Mouse (Mus musculus) adrenal gland, adult 18-20 months (tissue): ENCODE data around the gene Ptar1. TPM values are rescaled to one million over a fixed set of nuclear protein-coding genes. Genes with fewer than 3 reads are reported as not detected.
A peak's percentile ranks its signal among the peaks of the same experiment; 100 is the strongest.
"Not testable (repeated sequence)": the region's sequence is repeated elsewhere in the genome, so short reads cannot be mapped to it uniquely, and the experiment has no call there.

Experiments used
- DNase-seq, 2 experiments: peaks; one replicate each; pipeline ENCODE4 v3.0.0; 2021 to 2022; ENCODE audit warnings: low spot score in 2 of 2
- long read RNA-seq, 2 experiments: library from polyadenylated mRNA; stranded (forward); transcript quantifications; one replicate each; pipeline ENCODE4 v2.0.0; 2021
- total RNA-seq, 2 experiments: library from RNA; stranded (reverse); gene quantifications; 1 replicate in 1 of 2; 2 replicates in 1 of 2; pipeline ENCODE4 v1.2.3; 2021

The Ptar1 gene
- total RNA-seq: 10 to 100 TPM; 26.0 to 28.7 TPM
- long read RNA-seq, experiment 1, full-length matches to known transcripts: 2 of 4 reads
- long read RNA-seq, experiment 1, partial matches to known transcripts: 0 of 4 reads
- long read RNA-seq, experiment 1, other reads (novel, unspliced or antisense): 2 of 4 reads
- long read RNA-seq, experiment 2, full-length matches to known transcripts: 6 of 10 reads
- long read RNA-seq, experiment 2, partial matches to known transcripts: 0 of 10 reads
- long read RNA-seq, experiment 2, other reads (novel, unspliced or antisense): 4 of 10 reads

- DNase-seq: peak; percentile 94 to 95
Measured at GRCm38 (mm10) chr19:23687296-23688021, at the start of gene Ptar1. Gene Ptar1 (plus strand): TSS chr19:23687429.

GRCm38 (mm10) chr19:23643819-23644218 lies 43.4 kb upstream of the Ptar1 start:
- DNase-seq: no peak

GRCm38 (mm10) chr19:23645347-23645746 lies 41.9 kb upstream of the Ptar1 start:
- DNase-seq: no peak

GRCm38 (mm10) chr19:23647308-23647707 lies 39.9 kb upstream of the Ptar1 start:
- DNase-seq: no peak

GRCm38 (mm10) chr19:23652644-23653043 lies 34.6 kb upstream of the Ptar1 start, which contains the start of gene 1700028P14Rik:
Gene 1700028P14Rik (minus strand): TSS chr19:23652812.
- DNase-seq: peak; percentile 19 to 23

GRCm38 (mm10) chr19:23653154-23653553 lies 34.1 kb upstream of the Ptar1 start:
- DNase-seq: no peak

GRCm38 (mm10) chr19:23657261-23657932 lies 29.8 kb upstream of the Ptar1 start:
- DNase-seq: no peak

GRCm38 (mm10) chr19:23658350-23658749 lies 28.9 kb upstream of the Ptar1 start:
- DNase-seq: no peak

- no peak for DNase-seq
Measured at GRCm38 (mm10) chr19:23664083-23664482, 23.1 kb upstream of the Ptar1 start.

GRCm38 (mm10) chr19:23668142-23668655 lies 19.0 kb upstream of the Ptar1 start:
- DNase-seq: no peak

GRCm38 (mm10) chr19:23673021-23673420 lies 14.2 kb upstream of the Ptar1 start:
- no peak for DNase-seq

- not testable (repeated sequence) for DNase-seq
Measured at GRCm38 (mm10) chr19:23675656-23676055, 11.6 kb upstream of the Ptar1 start.

GRCm38 (mm10) chr19:23686962-23687295 lies 300 bp upstream of the Ptar1 start:
- no peak for DNase-seq

- no peak for DNase-seq
Measured at GRCm38 (mm10) chr19:23688421-23688946, 1.3 kb downstream of the Ptar1 start.

GRCm38 (mm10) chr19:23694344-23694743 lies 7.1 kb downstream of the Ptar1 start:
- DNase-seq: no peak

- peak in 1 of 2 experiments; percentile 36 for DNase-seq
Measured at GRCm38 (mm10) chr19:23697861-23698260, 10.6 kb downstream of the Ptar1 start.

GRCm38 (mm10) chr19:23698366-23698765 lies 11.1 kb downstream of the Ptar1 start:
- peak in 1 of 2 experiments; percentile 32 for DNase-seq

- no peak for DNase-seq
Measured at GRCm38 (mm10) chr19:23699131-23699530, 11.9 kb downstream of the Ptar1 start.

- no peak for DNase-seq
Measured at GRCm38 (mm10) chr19:23702896-23703295, 15.7 kb downstream of the Ptar1 start.

- DNase-seq: no peak
Measured at GRCm38 (mm10) chr19:23705383-23705782, 18.2 kb downstream of the Ptar1 start.

- DNase-seq: no peak
Measured at GRCm38 (mm10) chr19:23746506-23746905, 59.3 kb downstream of the Ptar1 start.
